Mouse (Mus musculus) G1E (cell line): ENCODE measurements at regions not wholly inside any gene's neighbourhood (a gene's known extent, or its start where the extent isn't known, plus 50 kb on each side); places are given as distances from the start of the nearest gene placed in this dataset.

Experiments
- ATAC-seq: 2 replicates; pipeline ENCODE4 v1.8.0; 2016; ENCODE audit warnings: mild to moderate bottlenecking; ENCODE audit not compliant: insufficient number of reproducible peaks, poor library complexity, low FRiP score, severe bottlenecking; ENCODE audit errors: extremely low read depth
- DNase-seq: peaks from one replicate; pipeline ENCODE4 v3.0.0; 2012; ENCODE audit warnings: low spot score
- H3K27me3 ChIP-seq: 2 replicates; pipeline ENCODE4 v1.6.1; 2012; ENCODE audit warnings: mild to moderate bottlenecking, low read length, inconsistent platforms; ENCODE audit not compliant: insufficient read depth
- H3K36me3 ChIP-seq: replicated peaks from 2 replicates; pipeline ENCODE3; 2012; ENCODE audit warnings: mild to moderate bottlenecking, inconsistent platforms
- H3K4me1 ChIP-seq: 2 replicates; pipeline ENCODE4 v1.6.1; 2012; ENCODE audit warnings: low read depth, low read length, inconsistent platforms, mixed read lengths; ENCODE audit not compliant: insufficient read depth
- H3K4me3 ChIP-seq: 2 replicates; pipeline ENCODE4 v1.5.1; 2012; ENCODE audit warnings: low read depth, mild to moderate bottlenecking, inconsistent platforms, low read length, moderate library complexity, mixed read lengths
- H3K9me3 ChIP-seq: replicated peaks from 2 replicates; pipeline ENCODE4 v1.6.1; 2012; ENCODE audit warnings: inconsistent platforms
- CTCF ChIP-seq: IDR thresholded peaks from 2 replicates; pipeline ENCODE4 v1.5.1; 2012; ENCODE audit warnings: low read depth, low read length, inconsistent platforms, mixed read lengths
- GATA1 ChIP-seq: IDR thresholded peaks from 2 replicates; pipeline ENCODE4 v1.6.1; 2012; ENCODE audit warnings: borderline replicate concordance, low read length, inconsistent platforms, mixed read lengths
- GATA2 ChIP-seq: IDR thresholded peaks from 2 replicates; pipeline ENCODE4 v1.6.1; 2012; ENCODE audit warnings: low read depth, low read length, inconsistent platforms, borderline replicate concordance
- POLR2AphosphoS5 ChIP-seq: IDR thresholded peaks from 2 replicates; pipeline ENCODE4 v1.6.1; 2012; ENCODE audit warnings: low read depth, low read length, inconsistent platforms; ENCODE audit not compliant: insufficient replicate concordance
- TAL1 ChIP-seq: conservative IDR thresholded peaks from 2 replicates; pipeline ENCODE4 v1.6.1; 2012; ENCODE audit warnings: low read depth, low read length, inconsistent platforms, mixed read lengths

- Histone ChIP-seq H3K27me3 (no peaks in the 10 kb centered on the region), H3K4me1 (no peaks in the 10 kb centered on the region), H3K9me3 (peaks cover 56% of the 10 kb centered on the region), H3K4me3 (no peak overlapping the region), H3K36me3 (no peaks in the 10 kb centered on the region)
- ATAC-seq (no peak), DNase-seq (no peak)
- TF ChIP-seq GATA2 (no peak), POLR2AphosphoS5 (no peak)
These were observed 154.1 kb upstream of the Id4 start for GRCm38 (mm10) chr13:48106946-48107345.

GRCm38 (mm10) chr13:48115890-48116289 is 145.1 kb upstream of the Id4 start:
- Histone ChIP-seq H3K4me1 (no peaks in the 10 kb centered on the region; the same call in 1 of the 2 replicates), H3K36me3 (no peaks in the 10 kb centered on the region), H3K4me3 (no peak overlapping the region), H3K9me3 (peaks cover 41% of the 10 kb centered on the region), H3K27me3 (no peaks in the 10 kb centered on the region)
- no peak for DNase-seq
- TF ChIP-seq GATA1 (no peak), TAL1 (no peak), CTCF (no peak), POLR2AphosphoS5 (no peak), GATA2 (no peak)
- ATAC-seq: no peak

GRCm38 (mm10) chr13:48126582-48126981 is 134.4 kb upstream of the Id4 start:
- no peaks in the 10 kb centered on the region for H3K4me1 ChIP-seq
- no peak for DNase-seq
- ATAC-seq: no peak
- no peaks in the 10 kb centered on the region for H3K27me3 ChIP-seq
- no peaks in the 10 kb centered on the region for H3K36me3 ChIP-seq
- peaks cover 29% of the 10 kb centered on the region for H3K9me3 ChIP-seq
- TF ChIP-seq POLR2AphosphoS5 (no peak), TAL1 (no peak)
- H3K4me3 ChIP-seq: no peak overlapping the region

GRCm38 (mm10) chr13:48130724-48131123 is 130.3 kb upstream of the Id4 start:
- Histone ChIP-seq H3K4me3 (no peak overlapping the region), H3K4me1 (no peaks in the 10 kb centered on the region), H3K9me3 (peaks cover 34% of the 10 kb centered on the region), H3K27me3 (no peaks in the 10 kb centered on the region), H3K36me3 (no peaks in the 10 kb centered on the region)
- DNase-seq: no peak
- TF ChIP-seq POLR2AphosphoS5 (no peak), TAL1 (no peak), CTCF (no peak), GATA2 (no peak), GATA1 (no peak)
- ATAC-seq: no peak

- no peaks in the 10 kb centered on the region for H3K36me3 ChIP-seq
- no peaks in the 10 kb centered on the region for H3K27me3 ChIP-seq
- TF ChIP-seq GATA1 (no peak), TAL1 (no peak), CTCF (no peak), POLR2AphosphoS5 (no peak), GATA2 (no peak)
- H3K9me3 ChIP-seq: peaks cover 37% of the 10 kb centered on the region
- H3K4me3 ChIP-seq: no peak overlapping the region
- DNase-seq (no peak), ATAC-seq (no peak)
- no peaks in the 10 kb centered on the region for H3K4me1 ChIP-seq
These were observed 129.3 kb upstream of the Id4 start for GRCm38 (mm10) chr13:48131681-48132080.

- Histone ChIP-seq H3K4me3 (no peak overlapping the region), H3K36me3 (no peaks in the 10 kb centered on the region), H3K9me3 (peaks cover 40% of the 10 kb centered on the region), H3K4me1 (no peaks in the 10 kb centered on the region), H3K27me3 (no peaks in the 10 kb centered on the region)
- no peak for TF ChIP-seq GATA2
- no peak for TF ChIP-seq CTCF
- no peak for TF ChIP-seq GATA1
- no peak for TF ChIP-seq TAL1
- TF ChIP-seq POLR2AphosphoS5: no peak
- no peak for DNase-seq
- ATAC-seq: no peak
These were observed 115.1 kb upstream of the Id4 start for GRCm38 (mm10) chr13:48145976-48146375.

- no peak overlapping the region for H3K4me3 ChIP-seq
- no peaks in the 10 kb centered on the region for H3K4me1 ChIP-seq
- TF ChIP-seq CTCF (no peak), POLR2AphosphoS5 (no peak), GATA2 (no peak), TAL1 (no peak), GATA1 (no peak)
- peaks cover 43% of the 10 kb centered on the region for H3K9me3 ChIP-seq
- ATAC-seq (no peak), DNase-seq (no peak)
- no peaks in the 10 kb centered on the region for H3K27me3 ChIP-seq
- no peaks in the 10 kb centered on the region for H3K36me3 ChIP-seq
These were observed 114.0 kb upstream of the Id4 start for GRCm38 (mm10) chr13:48147061-48147460.
